Mouse (Mus musculus): ENCODE measurements around the gene Dnal4. TPM values are rescaled to one million over a fixed set of nuclear protein-coding genes. Genes with fewer than 3 reads are reported as not detected.
A peak's percentile ranks its signal among the peaks of the same experiment; 100 is the strongest.

Dnal4 gene
- total RNA-seq, 2 experiments from 2014 or later = 16.9 to 22.0 TPM

DNA sequence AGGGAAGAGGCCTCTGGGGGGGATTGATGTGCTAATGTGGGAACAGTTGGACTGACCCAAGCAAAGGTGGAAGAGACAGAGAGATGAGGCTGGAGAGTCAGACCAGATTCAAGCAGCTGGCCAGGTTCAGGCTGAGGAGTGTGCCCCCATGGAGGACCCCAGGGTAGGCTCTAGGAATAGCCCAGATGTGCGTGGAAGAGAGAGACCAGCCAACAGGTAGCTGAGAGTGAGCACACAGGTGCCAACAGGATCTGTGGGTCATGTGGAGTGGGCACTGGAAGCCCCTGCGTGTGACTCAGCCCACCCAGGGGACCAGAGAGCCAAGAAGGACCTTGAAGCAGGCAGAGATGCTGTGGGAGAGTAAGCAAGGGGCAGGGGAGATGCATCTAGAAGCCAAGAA lies 24.0 kb upstream of the Dnal4 start:
- no peak for DNase-seq

DNA sequence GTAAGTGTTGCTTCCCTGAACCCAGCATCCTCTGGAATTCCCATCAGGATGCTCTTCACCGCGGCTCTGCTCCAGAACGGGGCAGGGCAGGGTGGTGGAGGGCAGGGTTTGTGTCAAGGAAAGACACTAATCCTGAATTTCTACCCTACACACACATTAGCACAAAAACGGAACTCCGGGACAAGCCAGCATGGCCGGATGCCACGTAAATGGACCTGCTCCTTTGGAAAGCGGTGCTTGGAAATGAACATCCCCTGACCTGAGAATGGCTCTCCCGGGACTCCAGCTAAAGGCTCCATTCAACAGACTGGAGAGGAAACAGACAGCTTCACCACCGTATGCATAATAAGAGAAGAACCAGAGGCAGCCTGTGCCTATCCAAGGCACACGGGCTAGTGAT lies 23.1 kb upstream of the Dnal4 start:
- DNase-seq = no peak

DNA sequence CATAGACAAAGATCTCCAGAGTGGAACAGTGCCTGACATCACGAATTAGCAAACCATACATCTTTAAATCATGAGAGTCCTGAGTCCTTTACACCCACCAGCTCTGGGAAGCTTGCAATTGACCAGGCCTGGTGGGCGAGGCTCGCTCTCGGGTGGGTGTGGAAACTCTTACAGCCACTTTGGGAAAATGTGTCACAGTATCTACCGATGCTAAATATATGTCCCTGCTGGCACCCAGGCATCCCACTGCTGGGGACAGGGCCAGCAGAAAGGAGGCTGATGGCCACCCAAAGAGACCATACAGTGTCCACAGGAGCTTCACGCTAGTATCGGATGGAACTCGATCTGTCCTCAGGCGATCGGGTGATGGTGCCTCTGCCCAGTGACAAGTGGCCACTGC lies 20.9 kb upstream of the Dnal4 start:
- no peak for DNase-seq

DNA sequence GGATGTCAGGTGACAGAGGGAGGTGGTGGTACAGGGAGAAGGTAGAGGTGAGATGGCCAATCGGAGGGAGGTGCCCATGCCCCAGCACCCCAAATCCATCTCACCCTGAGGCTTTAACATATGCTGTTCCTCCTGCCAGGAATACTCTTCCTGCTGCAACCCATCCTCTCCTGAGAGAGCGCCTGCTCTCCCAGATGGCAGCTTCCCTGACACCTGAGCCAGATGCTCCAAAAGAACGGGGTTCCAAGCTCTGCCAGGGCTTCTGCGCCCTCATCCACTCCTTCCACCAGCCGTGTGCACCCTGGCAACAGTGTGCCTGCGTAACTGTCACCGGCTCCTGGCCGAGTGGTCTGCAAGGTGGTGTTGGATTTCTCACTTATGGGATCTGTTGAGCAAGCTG lies 20.0 kb upstream of the Dnal4 start:
- DNase-seq = no peak

DNA sequence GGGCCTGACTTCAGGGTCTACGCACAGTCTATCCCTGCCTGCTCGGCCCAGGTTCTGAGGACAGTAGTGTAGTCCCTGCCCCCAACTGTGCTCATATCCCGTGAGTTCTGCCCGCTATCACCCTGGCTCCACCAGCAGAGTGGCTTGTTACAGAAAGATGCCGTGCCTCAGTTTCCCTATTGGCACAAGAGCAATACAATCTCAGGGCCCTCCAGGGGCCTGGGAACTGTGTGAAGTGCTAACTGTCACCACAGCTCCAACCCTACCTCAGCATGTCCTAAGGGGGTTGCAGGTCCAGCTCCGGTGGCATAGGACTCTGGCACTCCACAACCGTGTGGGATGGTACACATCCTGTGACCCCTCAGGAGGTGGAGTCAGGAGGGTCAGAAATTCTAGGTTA lies 19.4 kb upstream of the Dnal4 start:
- no peak for DNase-seq

DNA sequence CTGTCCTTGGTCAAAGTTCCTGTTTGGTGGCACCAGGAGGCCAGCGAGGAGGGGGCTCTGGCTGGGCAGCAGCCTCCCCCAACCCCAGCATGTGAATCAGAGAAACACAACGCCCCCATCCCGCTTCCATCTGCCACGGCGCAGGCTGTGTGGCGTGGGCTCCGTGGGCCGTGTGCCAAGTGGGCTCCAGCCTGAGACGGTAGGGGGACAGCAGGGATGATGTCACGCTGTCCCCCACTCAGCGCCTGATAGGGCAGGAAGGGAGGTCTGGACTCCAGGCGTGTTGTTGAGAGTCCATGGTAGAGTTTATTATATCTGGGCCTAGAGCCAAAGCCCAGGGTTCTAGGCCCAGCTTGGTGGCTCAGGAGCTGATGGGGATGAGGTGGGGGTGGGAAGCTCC lies 18.6 kb upstream of the Dnal4 start:
- DNase-seq = no peak

DNA sequence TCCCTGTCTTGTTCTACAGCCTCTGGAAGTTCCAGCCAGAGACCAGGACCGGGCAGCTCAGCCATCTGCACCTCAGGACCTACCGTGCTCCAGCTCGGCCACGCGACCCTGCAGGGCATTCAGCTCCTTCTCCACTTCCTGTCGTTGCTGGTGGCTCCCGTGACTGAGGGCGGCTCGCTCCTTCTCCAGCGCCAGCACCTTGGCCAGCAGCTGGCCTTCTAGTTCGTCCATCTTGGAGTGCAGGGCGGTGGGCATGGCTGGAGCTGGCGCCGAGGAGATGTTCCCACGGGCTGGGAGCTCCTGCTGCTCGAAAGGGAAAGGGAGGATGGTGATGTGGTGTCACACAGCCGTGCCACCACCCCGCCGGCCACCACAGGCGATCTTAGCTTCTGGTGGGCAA lies 16.5 kb upstream of the Dnal4 start:
- no peak for DNase-seq

DNA sequence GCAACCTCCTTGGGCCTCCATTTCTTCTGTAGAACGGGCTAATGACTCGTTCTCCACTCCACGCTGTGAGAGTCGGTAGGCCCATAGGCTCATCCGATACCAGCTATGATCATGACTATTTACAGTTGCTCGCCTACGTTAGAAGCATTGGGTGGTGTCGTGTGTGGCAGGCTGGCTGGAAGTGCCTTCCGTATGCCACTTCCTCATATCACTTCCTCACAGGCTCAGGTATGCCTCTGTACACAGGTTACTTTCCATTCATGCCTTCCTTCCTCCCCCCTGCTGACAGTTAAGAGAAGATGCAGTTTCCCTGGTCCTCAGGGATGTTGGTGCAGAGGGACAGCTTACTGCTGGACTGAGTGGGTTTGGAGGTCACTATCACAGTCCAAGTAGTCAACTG lies 15.4 kb upstream of the Dnal4 start:
- DNase-seq = no peak

DNA sequence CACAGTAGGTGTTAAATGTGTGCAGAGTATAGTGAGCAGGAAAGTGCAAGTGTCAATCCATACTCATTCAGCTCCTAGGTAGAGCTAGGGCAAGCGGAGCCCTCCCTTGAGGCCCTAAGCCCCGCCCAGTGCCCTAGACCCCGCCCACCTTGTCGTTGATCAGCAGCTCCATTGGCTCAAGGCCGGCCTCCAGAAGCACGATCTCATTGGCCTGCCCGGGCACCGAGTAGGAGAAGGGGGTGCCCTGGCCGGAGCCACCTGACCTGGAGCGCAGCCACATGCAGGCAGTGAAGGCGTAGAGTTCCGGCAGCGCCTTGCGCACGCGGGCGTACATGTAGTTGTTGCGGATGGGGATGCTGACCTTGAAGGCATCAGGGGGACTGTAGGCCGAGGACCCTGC lies 14.8 kb upstream of the Dnal4 start:
- DNase-seq = no peak

DNA sequence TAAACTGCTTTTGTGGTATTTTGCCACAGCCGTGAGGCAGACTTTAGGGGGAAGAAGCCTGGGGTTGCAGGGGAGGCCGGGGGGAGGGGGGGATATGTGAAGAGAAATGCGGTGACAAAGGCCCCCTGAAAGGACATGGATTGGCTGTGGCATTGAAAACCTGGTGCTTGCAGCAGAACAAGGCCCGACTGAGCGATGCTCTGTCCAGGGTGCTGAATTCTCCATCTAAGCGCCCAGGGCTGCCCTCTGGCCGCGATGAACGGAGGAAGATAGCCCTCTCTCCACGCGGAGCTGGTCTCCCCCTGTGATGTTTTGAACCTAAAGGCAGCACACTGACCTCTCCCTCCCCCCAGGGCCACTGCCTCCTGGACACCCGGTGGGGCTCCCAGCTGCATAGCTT lies 13.9 kb upstream of the Dnal4 start:
- peak in 1 of 2 experiments; percentile 62 for DNase-seq

DNA sequence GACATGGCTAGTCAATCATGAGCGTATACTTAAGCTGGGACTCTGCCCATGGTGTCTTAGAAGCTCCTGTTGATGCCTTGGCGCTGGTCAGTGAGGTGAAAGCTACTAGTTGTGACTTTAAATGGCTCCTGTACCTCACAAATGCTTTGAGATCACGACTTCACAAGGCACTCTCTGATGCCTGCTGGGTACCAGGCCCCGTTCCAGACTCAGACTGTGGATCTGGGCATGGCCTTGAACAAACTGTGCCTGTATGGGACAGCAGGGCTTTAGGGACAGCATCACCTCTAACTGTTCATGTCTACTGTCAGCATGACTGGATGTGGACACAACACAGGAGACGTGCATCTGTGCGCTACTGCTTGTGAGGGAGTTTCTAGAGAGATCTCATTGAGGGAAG lies 13.3 kb upstream of the Dnal4 start:
- no peak for DNase-seq

DNA sequence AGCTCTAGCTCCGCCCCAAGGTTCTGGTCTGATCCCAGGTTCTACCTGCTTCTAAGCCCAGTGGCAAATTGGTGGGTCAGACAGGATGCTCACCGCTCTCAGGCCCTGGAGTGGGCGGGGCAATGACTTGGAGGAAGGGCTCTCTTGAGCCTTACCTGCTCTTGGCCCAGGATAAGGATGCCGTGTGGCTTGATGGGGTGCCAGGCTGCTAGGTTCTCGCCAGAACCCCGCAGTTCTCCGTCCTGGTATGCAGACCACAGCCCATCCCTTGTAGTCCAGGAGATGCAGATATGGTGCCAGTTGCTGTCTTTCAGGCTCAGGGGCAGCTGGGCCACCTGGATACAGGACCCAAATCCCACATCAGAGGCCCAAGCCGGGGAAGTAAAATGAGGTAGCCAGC lies 12.5 kb upstream of the Dnal4 start:
- no peak for DNase-seq

DNA sequence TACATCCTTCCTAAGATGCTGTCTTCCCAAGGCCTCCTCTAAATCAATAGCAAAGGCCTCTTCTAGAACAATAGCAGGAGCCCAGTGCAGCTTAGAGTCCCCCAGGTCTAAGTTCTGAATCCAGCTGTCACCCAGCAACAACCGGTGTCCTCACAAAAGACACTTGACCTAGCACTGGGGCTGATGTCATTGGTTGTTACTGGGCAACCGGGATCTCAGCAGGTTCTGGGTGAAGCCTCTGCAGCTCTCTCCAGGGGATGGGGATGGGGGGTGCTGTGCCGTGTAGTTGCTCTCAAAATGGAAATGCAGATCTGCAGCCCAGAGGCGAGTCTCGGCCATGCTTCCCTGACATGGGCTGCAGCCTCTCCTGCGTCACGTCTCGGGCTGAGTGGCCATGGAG lies 10.2 kb upstream of the Dnal4 start:
- DNase-seq = no peak

DNA sequence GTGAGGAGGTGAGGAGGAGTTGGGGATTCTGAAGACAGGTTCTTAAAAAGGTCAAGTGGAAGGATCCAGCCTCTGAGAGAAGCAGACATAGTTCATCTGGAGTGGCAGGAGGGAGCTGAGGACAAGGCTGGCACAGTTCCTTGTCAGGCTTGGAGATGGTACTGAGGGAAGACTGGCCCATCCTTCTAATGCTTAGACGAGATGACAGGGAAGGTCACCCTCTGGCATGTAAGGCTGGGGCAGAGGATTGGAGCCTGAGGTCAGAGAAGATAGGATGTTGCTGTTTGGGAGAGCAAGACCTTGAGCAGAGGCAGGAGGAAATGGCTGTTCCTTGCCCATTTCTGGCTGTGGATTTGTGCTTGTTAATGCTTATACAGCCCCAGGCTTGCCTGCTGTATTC lies 7.4 kb upstream of the Dnal4 start:
- DNase-seq = no peak

DNA sequence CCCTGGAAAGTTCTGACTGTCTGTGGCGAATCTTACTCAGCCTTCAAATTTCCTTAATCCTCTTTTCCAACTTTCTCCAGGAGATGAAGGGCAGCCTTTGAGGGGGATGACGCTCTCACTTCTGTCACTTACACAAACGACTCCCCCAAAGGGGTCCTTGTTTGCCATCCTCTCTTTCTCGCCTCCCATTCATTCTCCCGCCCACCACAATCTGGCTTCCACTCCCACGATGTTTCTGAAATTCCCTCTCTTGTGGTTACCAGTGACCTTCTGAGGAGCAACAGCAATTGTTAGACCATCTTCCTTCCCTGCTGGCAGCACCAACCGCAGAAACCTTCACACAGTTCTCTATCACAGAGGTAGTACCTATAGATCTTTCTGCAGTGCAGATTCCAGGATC lies 2.0 kb downstream of the Dnal4 start:
- no peak for DNase-seq

DNA sequence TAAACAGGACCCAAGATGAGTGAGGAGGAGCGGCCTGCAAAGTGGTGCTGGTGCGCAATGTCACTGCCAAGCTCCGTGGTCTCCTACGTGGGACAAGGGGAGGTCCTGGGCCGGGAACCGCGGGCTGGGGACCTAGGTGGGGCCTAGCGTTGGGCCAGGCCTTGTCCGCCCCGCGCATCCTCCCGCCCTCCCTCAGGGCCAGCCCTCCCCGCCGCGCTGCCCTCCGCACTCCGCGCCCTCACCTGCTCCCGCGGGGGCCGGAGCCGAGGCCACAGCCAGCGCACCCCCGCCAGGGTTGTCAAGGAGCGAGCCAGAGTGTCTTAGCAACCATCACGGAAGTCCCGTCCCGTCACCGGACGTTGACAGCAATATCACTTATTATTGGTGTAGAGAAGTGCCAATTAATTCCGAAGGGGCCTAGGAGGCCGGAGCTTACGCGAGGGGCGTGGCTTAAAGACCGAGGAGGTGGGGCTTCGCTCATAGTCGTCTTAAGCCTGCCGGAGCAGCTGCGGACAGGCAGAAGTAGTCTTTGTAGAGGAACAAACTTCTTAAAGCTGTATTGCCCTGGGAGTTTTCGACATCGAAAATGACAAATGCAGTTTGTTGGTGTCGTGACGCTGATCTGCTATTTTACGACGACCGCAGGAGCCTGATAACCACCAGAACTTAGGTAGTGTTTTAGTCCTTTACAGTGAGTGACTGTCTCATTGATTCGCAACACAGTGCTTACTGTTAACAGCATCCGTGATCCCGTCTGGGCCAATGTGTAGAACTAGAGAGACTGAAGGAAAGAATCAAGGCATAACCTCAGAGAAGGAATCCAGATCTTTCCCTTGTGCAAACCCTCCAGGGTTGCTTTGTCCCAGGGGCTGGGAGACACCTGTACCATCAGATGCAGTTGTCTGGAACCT lies 3.3 kb downstream of the Dnal4 start:
- DNase-seq = peak; percentile 98 to 99

DNA sequence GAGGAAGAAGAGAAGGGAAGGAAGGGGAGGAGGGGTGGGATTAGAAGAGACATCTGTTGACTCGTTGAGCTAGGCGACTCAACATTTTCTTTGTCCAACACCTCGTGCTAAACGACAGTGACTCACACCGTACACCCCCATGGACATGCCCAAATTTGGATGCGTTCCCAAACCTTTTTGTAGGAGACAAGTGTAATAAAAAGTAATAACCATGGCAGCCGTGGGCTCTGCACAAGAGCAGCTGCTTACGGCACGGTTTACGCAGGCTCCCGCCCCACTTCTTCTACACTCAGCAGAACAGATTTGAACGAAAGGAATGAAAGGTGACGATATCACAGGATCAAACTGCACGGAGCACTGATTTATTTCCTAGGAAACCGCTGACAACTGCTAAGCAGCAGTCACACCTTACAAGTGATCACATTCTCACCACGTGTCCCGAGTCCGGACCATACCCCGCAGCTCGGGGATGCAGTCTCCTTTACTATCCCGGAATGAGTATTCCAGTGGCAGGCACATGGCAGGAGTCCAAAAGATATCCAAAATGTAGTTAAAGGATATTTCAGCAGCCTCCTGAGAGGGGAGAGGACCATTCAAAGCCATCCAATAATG lies 6.9 kb downstream of the Dnal4 start:
- no peak for DNase-seq

DNA sequence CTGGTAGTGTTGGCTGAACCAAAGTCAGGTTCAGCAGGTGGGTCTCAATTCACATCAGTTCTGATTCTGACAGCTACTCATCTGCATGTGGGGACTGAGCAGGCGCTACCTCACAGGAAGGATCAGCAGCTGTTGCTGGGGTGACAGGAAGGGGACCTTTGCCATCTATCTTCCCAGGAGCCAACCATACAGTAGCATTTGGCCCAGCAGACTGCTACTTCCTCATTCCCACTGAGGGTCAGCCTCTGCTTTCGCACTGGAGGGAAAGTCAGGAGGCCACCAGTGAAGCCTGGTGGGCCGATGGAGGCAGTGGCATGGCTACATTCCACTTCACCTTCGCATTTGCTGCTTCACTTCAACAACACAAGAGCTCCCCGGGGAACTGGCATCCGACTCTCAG lies 9.3 kb downstream of the Dnal4 start:
- no peak for DNase-seq

DNA sequence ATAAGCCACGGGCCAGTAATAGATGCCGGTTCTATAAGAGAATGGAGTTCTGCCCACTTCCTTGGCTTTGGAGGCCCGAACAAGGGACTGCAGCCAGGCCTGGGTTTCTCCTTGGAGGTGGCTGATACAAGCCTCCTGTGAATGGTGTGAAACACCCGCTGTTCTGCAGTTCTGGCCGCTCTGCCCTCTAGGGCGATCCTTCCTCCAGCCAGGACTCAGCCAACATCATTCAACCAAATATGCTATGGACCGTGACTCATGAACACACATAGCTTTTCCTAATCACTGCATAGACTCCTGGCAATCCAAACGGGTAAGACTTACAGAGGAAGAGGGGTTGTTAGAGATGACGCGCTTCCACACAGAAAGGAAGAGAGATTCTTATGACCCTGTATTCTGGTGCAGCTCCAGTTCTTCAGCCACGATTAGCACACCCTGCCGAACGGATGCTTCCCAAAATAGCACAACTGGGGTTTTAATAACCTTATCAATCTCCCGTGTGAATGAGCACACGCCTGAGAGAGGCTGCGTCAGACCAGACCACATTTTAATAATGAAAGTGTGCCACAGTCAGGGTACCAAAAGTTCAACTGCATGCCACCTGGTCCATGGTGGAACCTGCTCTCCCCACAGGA lies 10.2 kb downstream of the Dnal4 start:
- peak in 1 of 2 experiments; percentile 50 for DNase-seq

DNA sequence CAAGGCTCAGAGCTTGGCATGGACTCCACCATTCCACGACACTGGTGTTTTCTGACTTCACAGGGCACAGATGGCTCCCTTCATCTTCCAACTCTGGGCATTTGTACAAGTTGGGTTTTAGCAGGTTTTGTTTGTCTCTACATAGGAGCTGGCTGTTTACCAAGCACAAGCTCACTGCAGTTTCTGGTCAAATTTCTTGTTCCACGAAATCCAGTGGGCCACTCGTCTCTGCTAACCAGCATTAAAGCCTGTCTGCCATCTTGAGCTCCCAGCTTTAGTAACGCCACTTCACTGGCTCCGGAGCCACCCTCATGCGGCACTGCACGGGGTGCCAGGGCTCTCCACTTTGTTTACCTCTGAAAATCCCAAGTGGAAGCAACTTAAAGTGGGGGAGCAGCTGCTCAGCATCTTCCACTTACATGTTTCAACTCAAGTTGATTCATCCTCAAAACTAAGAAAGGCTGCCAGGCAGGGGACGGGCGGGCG lies 11.0 kb downstream of the Dnal4 start:
- no peak for DNase-seq

DNA sequence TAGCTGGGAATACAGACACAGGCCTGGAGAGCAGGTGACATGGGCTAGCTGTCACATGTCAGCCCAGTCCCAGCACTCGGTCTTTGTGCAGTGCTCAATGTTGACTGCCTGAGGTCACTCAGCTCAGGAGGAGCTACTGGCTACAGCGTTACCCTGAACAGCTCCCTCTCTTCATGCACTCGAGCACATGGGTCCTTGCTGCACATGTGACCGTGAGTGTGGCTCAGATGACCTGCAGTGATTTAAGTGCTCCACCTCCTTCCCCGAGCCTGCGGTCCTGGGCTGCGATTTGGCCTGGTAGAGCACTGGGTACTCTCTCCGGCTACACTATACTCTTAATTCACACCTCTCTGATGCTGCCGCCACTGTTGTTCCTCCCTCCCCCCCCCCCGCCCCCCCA lies 11.5 kb downstream of the Dnal4 start:
- DNase-seq = no peak

DNA sequence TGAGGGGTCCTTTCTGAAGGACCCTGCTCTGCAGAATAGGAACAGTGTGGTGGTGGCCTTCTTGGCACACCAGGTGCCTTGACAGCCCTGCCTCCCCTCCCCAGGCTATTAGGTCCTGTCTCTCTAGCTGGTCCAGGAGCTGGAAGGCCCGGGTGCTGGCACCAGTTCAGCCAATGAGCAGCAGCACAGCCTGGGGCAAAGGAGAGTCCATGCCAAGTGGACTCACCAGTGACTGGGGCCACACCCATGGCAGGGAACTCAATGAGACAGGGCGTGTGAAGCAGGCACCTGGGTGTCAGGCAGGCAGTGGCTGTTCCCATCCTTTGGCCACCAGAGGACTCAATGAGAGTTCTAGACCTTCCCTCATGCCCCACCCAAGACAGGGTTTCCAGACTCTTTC lies 12.3 kb downstream of the Dnal4 start:
- peak in 1 of 2 experiments; percentile 54 for DNase-seq

DNA sequence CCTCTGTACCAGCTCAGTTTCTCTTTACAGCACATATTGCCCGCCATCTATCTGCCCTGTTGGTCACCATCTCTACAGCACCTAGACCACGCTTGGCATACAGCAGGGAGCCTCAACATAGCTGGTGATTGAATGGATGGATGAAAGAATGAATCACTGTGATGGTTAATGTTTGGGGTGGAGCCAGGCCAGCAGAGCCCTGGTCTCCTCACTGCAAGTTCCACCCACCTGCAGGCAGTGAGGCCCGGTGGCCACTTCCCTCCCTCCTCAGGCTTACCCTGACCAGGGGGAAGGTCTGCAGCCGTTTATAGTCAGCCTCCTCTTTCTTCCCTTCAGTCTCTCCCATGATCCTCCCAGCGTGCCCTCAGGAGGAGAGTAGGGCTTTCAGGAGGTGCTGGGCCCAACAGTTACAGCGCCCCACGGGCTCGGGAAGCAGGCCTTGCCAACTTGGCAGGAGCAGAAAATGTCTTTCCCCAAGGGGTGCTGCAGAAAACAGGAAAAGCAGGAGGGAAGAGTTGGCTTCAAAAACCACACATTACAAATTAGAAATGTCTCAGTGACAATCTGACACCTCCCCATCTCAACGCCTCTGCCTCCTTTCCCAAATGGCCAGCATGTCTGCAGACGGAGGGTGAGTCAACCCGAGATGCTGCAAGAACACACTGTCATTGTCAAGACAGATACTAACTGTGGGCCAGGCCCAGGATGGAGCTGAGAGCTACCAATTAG lies 12.9 kb downstream of the Dnal4 start:
- DNase-seq = peak in 1 of 2 experiments; percentile 34

All from heart, adult 18-20 months (tissue).